Mouse (Mus musculus): ENCODE results near the gene Cd2.

DNA sequence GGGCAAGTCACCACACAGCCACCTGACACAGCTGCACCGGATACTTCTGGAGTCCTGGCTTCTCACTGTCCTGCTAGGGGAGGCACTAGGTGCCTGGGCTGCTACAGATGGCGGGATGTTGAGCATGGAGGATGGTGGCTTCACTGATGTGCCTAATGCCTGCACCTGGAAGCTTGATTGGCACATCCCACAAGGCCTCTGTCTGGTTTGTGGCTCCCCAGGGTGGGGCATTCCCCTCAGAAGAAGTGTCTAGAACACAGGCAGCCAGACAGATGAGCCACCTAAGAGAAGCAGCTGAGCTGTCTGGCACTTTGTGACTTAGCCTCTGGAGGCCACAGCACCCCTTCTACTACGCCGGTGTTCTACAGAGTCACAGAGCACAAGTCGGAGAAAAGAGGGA, 9.5 kb upstream of the Cd2 start:
- TF ChIP-seq EP300 (IDR thresholded peaks at IDR 0.05; ENCODE audit: insufficient read depth, low read depth, low read length) = no peak
- no peak for TF ChIP-seq CTCF (IDR thresholded peaks at IDR 0.05)
- TF ChIP-seq POLR2A (IDR thresholded peaks at IDR 0.05; ENCODE audit: insufficient read depth, low read depth, low read length) = no peak

Data from heart, adult 2 months (tissue).